Mouse (Mus musculus): ENCODE data around the gene Psen2.

DNA sequence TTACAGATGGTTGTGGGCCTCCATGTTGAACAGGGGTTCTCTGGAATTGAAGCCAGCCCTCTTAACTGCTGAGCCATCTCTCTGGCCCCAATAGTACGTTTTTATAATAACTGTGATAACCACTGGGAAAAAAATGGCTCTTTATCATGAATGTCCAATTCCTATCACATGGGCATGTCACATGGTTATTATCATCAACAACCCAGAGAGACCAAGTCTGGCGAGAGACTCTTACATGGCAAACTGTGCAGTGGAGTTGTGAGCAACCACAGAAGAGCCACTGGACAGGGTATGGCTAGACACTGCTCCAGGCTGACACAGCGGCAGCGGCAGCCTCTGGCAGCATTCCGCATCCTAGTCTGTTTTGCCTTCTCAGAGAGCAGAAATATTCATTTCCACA lies 8.9 kb downstream of the Psen2 start:
- no peak for TF ChIP-seq CTCF (IDR thresholded peaks at IDR 0.05; ENCODE audit: extremely low read depth, insufficient read depth, insufficient read length, insufficient replicate concordance)
- no peak for TF ChIP-seq POLR2A (IDR thresholded peaks at IDR 0.05; ENCODE audit: low read depth, low read length)

Data from spleen, adult 2 months (tissue).